Mouse (Mus musculus) spleen, adult 2 months (tissue): ENCODE results near the gene Timp2.

Experiments used
- CTCF ChIP-seq: fragments of 200-500 bp; IDR thresholded peaks from 2 replicates; pipeline ENCODE4 v1.5.1; 2011; ENCODE audit warnings: mild to moderate bottlenecking, inconsistent platforms; ENCODE audit not compliant: insufficient read depth, insufficient read length, insufficient replicate concordance; ENCODE audit errors: extremely low read depth
- POLR2A ChIP-seq: fragments of 200-500 bp; IDR thresholded peaks from 2 replicates; pipeline ENCODE4 v1.6.1; 2011; ENCODE audit warnings: low read depth, low read length, inconsistent platforms

GRCm38 (mm10) chr11:118269827-118270226 is 85.7 kb downstream of the Timp2 start:
- TF ChIP-seq CTCF (peak; percentile 22; the same call in 1 of the 2 replicates), POLR2A (no peak)
